Mouse (Mus musculus) brain, embryonic 18.5 days (tissue): ENCODE data around the gene Clcn1.

Source experiments
- DNase-seq: peaks from one replicate; pipeline ENCODE4 v3.0.0-alpha.2; 2012; ENCODE audit warnings: low read depth, low spot score

Clcn1 gene

GRCm38 (mm10) chr6:42364607-42365006, 78.1 kb downstream of the Clcn1 start:
- no peak for DNase-seq

- DNase-seq: no peak
Observed at GRCm38 (mm10) chr6:42365215-42365614, 78.7 kb downstream of the Clcn1 start.
